Mouse (Mus musculus) retina, embryonic 14.5 days (tissue): ENCODE data around the gene Trim46.
"Not testable (repeated sequence)": the region's sequence is repeated elsewhere in the genome, so short reads cannot be mapped to it uniquely, and the experiment has no call there.

ENCODE experiments used
- DNase-seq: peaks from one replicate; pipeline ENCODE4 v3.0.0-alpha.2; 2015; ENCODE audit warnings: low spot score

Gene Trim46

DNA sequence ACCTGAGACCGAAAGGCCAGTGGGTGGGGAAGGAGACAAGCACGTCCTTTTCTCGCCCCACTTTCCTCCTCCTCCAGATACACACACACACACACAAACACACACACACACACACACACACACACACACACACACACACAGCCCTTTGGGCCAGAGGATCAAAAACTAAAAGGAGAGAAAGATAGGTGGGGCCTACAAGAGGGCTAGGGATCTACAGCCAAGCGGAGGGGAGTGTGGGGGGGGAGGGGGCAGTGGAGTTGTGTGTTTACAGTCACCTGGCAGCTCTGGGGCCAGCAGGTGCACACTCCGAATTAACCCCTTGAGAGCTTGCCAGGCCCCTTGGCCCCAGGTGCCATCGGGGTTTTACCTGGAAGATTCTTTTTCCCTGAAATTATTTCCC, 13.5 kb downstream of the Trim46 start:
- no peak for DNase-seq

DNA sequence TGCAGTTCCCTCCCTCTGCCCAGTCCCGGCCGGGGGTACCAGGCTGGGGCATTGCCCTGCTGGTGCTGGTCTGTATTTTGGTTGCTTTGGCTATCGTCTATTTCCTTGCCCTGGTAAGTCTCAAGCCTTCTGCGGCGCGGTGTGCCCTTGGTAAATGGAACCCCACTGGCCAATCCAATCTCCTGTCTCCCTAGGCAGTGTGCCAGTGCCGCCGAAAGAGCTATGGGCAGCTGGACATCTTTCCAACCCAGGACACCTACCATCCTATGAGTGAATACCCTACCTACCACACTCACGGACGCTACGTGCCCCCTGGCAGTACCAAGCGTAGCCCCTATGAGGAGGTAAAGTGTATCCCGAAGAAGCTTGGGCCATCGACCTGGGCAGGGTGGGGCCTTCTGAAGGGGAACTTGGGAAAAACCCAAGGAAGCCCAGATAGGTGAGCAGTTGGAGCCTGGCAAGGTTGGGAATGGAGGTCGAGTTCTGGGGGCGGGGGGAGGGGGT, 14.3 kb downstream of the Trim46 start:
- no peak for DNase-seq

DNA sequence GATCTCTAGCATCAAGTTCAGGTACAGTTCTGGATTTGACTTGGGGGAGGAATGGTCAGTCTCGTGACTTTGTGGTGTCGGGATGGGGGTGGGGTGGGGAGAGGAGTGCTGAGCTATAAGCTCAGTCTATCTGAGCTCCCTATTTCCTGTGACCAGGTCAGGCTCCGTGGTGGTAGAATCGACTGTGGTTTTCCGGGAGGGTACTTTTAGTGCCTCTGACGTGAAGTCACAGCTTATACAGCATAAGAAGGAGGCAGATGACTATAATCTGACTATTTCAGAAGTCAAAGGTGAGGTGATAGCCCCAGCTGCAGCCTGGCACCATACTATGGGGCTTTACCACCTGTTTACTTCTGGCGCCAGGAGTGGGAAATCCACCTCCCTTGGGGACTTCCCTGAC, 14.8 kb downstream of the Trim46 start:
- no peak for DNase-seq

DNA sequence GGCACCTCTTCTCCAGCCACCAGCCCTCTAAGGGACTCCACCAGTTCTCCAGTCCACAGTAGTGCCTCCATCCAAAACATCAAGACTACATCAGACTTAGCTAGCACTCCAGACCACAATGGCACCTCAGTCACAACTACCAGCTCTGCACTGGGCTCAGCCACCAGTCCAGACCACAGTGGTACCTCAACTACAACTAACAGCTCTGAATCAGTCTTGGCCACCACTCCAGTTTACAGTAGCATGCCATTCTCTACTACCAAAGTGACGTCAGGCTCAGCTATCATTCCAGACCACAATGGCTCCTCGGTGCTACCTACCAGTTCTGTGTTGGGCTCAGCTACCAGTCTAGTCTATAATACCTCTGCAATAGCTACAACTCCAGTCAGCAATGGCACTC, 15.5 kb downstream of the Trim46 start:
- DNase-seq: no peak

DNA sequence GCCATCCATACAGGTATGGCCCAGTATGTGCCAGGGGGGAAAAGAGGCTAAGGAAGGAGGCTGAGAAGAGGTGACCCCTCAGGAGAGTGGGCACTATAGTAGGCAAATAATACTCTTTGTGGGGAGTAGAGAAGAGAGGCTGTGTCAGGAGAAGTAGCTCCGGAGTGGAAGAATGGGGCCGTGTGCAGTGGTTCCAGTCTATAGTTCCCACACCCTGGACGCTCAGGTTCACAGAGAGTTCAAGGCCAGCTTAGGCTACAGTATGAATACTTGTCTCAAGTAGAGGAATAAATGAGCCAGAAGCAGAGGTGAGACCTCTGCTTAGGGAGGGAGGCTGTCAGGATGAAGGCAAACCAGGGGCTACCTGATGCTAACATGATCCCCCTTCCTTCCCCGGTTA, 16.8 kb downstream of the Trim46 start:
- no peak for DNase-seq

DNA sequence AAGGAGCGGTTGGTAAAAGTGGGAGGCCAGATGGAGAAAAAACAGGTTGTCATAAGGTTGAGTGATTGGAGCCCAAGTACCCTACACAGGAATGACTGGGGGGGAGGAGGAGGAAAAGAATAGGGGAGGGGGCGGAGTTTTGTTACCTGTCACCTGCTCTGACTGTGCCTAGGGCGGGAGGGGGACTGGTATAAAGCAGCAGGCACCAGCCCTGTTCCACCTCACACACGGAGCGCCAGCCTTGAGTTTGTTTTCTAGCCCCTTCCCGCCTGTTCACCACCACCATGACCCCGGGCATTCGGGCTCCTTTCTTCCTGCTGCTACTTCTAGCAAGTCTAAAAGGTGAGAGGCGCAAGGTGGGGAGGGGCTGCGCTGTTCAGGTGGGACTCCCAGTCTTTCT, 17.3 kb downstream of the Trim46 start, which contains the start of gene Muc1:
TSS of gene Muc1 (plus strand) at position 222 of the 400 bp plus-strand sequence.
- DNase-seq: no peak

DNA sequence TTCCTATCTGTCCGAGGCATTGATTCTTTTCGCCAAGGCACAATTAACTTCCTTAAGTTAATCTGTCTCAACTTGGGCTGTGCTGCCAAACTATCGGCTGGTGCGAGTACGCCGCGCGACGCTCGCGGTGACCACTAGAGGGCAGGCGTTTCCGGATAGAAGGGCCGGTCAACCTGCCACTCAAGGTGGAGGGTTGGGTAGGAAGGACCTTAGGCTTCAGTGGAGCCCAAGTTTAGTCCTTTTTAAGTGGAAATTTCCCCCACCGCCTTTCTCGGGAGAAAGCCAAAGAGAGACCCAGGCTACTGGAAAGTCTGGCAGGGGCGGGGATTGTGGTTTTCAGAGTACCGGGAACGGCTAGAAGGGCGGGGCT, 17.9 kb downstream of the Trim46 start:
- DNase-seq: peak; percentile 94

DNA sequence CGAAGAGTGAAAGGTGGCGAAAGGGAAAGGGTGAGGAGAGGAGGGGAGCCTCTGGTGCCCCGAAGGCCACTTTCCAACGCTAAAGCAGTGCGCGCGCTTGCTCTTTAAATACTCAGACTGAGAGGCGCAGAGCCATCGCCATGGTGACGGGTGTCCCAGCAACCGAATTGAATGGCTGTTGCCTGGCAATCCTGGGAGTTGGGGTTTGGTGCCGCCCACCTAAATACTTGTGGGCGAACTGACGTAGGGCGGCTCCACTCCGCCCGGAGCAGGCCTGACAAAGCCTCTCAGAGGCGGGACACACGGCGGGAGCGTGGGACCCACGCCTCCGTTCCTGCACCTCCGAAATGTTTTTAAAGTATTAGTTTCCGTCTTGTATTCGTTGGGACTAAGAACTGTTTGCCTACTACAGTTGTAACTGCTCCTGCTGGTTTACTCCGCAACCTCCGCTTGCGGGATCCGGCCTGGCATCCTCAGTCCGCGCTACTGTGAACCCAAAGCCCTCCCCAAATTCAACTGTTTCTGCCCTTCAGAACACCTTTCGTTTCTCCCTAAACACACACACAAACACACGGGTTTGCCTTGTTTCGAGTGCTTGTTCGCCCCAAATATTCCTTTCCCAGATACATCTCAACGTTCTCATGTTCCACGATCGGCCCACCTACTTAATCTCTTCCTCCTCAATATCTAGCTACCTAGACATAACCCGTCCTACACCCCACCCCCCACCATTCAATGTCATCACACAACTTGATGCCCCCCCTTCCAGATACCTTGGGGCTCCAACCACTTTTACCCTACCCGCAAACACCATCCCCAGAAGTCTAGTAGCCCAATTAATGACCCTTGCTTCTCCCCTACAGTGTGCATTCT, 18.6 kb downstream of the Trim46 start:
- DNase-seq: peak; percentile 96

DNA sequence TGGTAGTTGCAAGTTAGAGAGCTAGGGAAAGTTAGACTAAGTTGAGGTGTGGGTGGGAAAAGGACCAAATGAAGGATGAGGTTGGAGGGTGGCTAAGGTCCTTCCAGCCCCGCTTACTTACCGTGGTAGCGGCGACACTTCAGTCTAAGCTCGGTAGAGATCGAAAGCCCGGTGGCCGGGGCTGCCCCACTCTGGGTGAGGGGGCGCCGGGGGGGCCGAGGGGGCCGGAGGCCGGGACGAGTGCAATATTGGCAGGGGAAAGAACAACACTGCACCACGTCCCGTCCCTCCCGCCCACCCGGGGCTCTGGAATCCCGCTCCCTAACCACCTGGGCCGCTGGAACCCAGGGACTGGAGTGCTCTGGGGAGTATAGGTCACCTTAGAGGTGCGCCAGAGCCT, 19.2 kb downstream of the Trim46 start, which contains the start of gene Mtx1:
TSS of gene Mtx1 (minus strand) at position 189 of the 400 bp plus-strand sequence.
- no peak for DNase-seq

DNA sequence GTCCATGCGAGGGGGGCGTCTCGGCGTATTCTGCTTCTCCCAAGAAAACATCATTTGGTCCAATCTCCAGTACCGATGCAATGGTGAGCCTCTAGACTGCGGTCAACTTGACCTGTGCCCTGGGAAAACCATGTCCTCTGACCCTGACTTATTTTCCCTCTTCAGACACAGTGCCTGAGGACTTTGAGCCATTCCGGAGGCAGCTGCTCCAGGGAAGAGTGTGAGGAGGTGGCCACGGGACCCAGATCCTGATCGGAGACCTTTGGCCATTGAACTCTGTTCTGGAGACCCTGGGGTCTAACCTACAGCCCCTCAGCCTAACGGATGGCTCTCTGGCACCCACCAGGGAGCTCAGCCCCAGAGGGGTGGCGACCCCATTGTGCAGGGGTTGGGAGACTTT, 19.7 kb downstream of the Trim46 start:
- DNase-seq: no peak

DNA sequence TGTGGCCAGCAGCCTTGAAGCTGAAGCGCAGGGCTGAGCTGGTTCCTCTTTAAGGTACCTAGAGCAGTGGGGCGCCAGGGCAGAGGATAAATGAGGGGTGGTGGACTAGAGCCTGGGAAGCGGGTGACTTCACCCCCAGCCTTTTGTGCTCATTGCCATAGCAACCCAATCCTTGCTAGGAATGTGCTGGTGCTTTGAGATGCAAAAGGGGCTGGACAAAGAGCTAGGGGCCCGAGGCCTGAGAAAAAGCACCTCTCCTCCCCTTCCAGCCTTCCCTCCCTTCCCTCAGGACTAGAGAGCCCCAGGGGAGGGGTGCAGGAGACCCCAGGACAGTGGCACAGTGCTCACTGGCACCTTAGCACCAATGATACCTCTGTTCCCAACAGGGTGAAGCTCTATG, 20.2 kb downstream of the Trim46 start:
- peak; percentile 75 for DNase-seq

DNA sequence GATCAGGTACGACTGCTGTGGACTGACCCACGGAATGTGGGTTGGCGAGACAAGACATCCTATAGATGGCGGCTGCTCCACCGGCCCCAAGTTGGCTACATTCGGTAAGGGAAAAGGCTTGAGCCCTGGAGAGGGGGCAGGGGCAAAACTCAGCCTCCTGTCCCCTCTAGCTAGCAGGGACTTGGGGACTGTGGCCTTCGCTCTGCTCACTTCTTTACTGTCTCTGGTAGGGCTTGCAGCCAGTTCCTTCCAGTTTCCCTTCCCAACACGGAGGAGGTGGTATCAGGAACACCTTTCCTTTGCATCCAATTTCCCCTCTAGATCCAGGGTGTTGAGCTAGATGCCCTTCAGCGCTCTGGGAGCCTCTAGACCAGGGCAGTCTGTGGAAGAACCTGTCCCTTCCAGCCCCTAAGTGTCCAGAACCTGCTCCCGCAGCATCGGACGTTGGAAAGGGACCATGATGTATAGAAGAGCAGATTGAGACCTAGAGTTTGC, 20.7 kb downstream of the Trim46 start:
- peak; percentile 16 for DNase-seq

DNA sequence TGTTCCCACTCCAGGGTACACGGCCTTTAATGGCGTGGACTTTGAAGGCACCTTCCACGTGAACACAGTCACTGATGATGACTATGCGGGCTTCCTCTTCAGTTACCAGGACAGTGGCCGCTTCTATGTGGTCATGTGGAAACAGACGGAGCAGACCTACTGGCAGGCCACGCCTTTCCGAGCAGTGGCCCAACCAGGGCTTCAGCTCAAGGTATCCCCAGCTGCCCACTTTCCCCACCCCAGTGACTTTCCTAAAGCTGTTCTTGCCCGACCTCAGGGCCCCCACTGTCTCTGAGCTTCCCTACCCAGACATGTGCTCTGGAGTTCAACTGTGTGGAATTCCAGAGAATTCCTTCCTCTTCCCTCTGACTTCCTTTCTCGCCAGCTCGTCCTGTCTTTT, 21.3 kb downstream of the Trim46 start:
- DNase-seq: peak; percentile 15

DNA sequence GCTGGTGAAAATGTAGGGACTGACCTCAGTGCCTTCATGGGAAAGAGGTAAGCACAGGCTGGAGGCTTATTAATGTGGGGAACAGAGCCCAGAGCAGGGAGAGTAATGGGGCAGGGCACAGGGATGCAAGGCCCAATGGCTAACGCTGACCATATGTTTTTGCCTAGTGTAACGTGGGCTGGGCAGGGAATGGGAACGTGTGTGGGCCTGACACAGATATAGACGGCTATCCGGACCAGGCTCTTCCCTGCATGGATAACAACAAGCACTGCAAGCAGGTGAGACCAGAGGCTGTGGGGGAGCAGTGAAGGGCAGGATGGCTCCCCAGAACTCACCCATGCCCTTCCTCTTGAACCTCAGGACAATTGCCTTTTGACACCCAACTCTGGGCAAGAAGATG, 24.9 kb downstream of the Trim46 start:
- DNase-seq: no peak

DNA sequence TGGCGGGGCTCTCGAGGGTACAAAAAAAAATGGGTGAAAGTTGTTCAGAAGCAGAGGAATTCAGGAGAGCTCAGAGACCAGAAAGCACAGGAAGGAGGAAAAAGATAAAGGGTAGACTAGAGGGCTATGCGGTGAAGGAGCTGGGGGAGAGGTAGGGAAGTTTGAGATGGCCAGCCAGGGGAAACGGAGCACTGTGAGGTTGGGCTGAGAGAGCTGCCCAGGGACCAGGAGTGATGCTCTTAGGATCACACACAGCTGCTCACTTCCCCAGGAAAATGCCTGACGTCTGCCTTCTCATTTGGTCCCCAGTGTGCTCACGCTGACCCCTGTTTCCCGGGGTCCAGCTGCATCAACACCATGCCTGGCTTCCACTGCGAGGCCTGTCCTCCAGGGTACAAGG, 26.6 kb downstream of the Trim46 start:
- no peak for DNase-seq

DNA sequence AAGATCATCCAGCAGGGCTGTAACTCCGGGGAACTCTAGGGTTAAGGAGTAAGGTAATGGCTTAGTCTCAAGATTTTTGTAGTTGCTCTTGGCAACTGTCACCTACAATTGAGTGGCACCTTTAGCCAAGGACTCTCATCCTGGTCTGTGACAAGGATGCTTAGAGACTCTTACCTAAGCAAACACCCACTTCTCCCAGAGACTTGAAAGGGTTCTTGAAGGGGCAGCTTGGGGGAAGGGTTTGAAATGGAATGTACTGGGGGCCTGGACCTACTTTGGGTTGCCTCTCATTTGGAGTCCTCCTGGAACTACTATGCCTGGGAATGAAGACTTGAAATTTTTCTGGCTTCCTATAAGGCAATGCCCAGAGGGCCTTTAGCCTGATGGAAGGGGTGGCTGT, 27.8 kb downstream of the Trim46 start:
- no peak for DNase-seq

DNA sequence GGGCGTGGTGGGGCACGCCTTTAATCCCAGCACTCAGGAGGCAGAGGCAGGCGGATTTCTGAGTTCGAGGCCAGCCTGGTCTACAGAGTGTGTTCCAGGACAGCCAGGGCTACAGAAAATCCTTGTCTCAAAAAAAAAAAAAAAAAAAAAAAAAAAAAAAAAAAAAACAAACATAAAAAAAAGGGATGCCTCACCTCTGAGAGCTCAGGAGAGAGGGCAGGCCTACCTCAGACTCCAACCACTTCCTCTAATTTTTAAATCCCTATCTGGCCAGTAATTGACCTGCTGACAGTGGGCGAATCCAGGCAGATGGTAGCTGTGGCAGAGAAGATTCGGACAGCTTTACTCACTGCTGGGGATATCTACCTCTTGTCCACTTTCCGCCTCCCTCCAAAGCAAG, 29.7 kb downstream of the Trim46 start:
- not testable (repeated sequence) for DNase-seq

DNA sequence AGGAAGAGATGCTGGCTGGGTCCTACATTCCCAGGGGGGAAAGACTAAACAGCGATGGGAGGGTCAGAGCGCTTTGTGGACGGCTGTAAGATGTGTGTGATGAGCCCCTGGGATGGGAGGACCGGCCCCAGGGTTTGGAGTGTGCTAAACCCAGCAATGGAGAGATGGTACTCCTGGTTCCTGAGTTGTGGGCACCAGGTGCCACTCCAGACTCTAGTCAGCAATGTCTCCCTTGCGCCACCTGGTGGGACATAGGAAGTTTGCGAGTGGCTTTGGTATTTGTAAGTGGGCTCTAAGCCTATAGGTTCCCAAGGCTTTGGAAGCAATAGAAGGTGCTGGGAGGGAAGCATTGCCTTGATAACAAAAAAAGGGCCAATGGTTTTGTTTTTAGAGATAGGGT, 30.3 kb downstream of the Trim46 start:
- DNase-seq: peak; percentile 97

DNA sequence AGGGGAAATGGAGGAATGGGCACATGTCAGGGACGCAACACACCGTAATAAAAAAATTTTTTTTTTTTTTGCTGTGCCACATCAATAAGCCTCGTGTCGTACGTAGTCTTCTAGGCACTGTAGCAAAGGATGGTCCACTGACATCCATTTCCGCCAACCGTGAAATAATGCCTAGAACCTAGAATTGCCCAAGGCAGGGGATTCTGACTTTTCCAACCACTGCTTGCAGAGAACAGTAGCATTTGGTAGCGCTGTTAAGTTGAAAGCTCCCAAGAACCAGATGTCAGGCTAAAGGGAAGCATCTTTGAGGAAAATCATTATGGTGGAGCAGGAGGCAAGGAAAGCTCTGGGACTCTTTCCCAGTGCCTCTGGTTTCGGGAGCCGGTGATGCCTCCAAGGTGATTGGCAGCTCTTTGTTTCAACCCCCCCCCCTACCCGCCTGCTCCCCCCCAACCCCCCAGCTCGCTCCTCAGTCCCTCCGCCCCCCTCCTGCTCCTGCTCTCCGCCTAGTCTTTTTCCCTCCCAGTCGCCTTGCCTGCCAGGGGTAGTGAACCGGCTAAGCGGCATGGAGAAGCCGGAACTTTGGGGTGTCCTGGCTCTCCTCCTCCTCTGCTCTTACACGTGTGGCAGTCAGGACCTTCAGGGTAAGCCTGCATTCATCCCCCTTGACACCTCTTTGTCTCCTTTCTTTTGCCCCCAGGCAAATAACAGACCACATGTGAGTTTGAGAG, 31.3 kb downstream of the Trim46 start, which contains the start of gene Thbs3:
TSS of gene Thbs3 (plus strand) at position 500 of the 731 bp plus-strand sequence.
- DNase-seq: peak; percentile 70

DNA sequence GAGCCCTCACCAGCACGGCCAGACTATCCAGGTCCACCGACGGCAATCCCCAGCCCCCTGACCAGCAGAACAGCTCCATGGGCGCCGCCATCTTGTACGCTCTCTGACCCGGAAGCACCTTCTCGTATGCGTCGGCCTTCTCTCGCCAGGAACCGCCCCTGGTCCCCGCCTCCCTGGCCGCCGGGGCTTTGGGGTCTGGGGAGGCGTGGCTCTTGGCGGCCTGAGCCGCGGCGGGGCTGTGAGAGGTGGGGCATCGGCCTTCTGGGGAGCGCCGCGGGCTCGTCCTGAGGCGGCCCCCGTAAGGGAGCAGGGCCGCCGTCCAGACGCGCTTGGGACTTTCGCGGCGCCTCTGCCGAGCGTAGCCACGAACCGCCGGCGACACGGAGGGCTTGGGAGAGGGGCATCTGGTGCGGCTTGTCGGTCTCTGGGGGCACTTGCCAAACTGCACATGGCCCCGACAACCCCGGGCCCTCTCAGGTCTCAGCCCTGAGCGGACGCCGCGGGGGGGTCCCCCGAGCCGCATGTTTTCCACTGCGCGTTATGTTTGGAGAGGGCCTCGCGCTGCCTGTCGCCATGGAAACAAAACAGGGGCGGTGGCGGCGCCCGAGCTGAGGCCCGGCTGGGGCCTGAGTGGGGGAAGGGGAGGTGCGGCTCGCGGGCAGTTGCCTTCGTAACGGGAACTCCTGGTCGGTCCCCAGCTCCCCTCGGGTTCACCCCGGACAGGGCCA, 32.1 kb downstream of the Trim46 start:
- DNase-seq: peak; percentile 96

DNA sequence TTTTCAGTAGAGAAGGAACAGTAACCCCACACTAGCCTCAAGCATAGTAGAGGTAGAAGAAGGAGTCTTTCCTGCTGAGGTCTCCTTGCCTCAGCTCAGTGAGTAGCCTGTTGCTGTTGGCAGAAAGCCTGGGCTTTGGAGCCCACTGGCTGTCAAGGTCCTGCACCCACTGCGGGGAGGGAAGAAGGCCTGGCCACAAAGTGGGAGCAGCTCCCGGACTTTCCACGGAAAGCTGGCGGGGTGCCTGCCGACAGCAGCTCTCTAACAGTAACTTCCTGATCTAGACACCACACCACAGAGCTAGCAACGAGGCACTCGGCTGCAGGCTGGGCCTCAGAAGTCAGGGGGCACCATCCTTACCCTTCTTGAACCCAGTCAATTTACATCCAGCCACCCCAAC, 35.4 kb downstream of the Trim46 start:
- DNase-seq: no peak

DNA sequence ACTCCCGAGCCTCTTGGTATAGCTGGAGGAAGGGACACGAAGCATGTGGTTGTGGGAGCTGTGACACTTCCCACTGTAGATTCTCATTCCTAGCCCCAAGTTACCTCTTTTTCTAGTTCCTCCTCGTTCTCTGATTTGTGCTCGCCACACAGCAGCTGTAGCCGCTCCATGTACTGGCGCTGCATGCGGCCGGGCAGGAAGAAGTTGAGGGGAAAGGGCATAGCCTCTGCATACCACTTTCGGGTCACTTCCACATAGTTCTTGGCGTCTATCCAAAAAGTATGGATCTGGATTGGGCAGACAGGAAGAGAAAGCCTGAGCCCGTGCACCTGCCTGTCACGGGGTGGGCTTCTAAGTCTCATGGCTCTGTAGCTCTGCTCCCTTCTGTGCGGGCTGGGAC, 35.9 kb downstream of the Trim46 start:
- DNase-seq: no peak
